Mouse (Mus musculus) forebrain, embryonic 12.5 days (tissue): Measurements from ENCODE around the gene Zfp526. TPM values are rescaled to one million over a fixed set of nuclear protein-coding genes. Genes with fewer than 3 reads are reported as not detected.

Source experiments
- ATAC-seq: fragments of 200-750 bp; cut with Nextera tagmentation; 2 replicates; pipeline ENCODE4 v1.8.0; 2017; ENCODE audit warnings: moderate TSS enrichment; ENCODE audit not compliant: low FRiP score
- H3K27ac ChIP-seq: fragments of 300-500 bp; sonication (generic); 2 replicates; pipeline ENCODE4 v1.5.1; 2016; ENCODE audit warnings: mild to moderate bottlenecking
- H3K27me3 ChIP-seq: fragments of 300-500 bp; sonication (generic); 2 replicates; pipeline ENCODE4 v1.6.1; 2016; ENCODE audit warnings: mild to moderate bottlenecking
- H3K36me3 ChIP-seq: fragments of 300-500 bp; sonication (generic); replicated peaks from 2 replicates; pipeline ENCODE4 v1.6.1; 2016; ENCODE audit warnings: mild to moderate bottlenecking
- H3K4me1 ChIP-seq: fragments of 300-500 bp; sonication (generic); 2 replicates; pipeline ENCODE4 v1.6.1; 2016
- H3K4me2 ChIP-seq: fragments of 300-500 bp; sonication (generic); 2 replicates; pipeline ENCODE4 v1.6.1; 2016; ENCODE audit warnings: mild to moderate bottlenecking, moderate library complexity
- H3K4me3 ChIP-seq: fragments of 300-500 bp; sonication (generic); replicated peaks from 2 replicates; pipeline ENCODE4 v1.5.1; 2016; ENCODE audit warnings: mild to moderate bottlenecking
- H3K9ac ChIP-seq: fragments of 300-500 bp; sonication (generic); 2 replicates; pipeline ENCODE4 v1.6.1; 2016; ENCODE audit warnings: mild to moderate bottlenecking
- H3K9me3 ChIP-seq: fragments of 300-500 bp; sonication (generic); 2 replicates; pipeline ENCODE4 v1.6.1; 2016
- WGBS: fragments of 180-500 bp; shearing (Covaris S2); methylation state at CpG from one replicate; pipeline ENCODE4 v1.1.7; 2016; 5-methylcytosine and 5-hydroxymethylcytosine counted together
- polyA plus RNA-seq: library from polyadenylated mRNA; unstranded; fragments of >200 nt; fragmentation: Nextera tagmentation; extraction: Ambion mirVana; gene quantifications from 2 replicates; pipeline ENCODE4 v1.2.1, GENCODE M21; 2016

Zfp526 gene
- polyA plus RNA-seq, 1 experiment from 2014 or later = 2.7 TPM

GRCm38 (mm10) chr7:25190806-25191205 is 30.4 kb upstream of the Zfp526 start:
- H3K9ac ChIP-seq = no peak overlapping the region
- no peak overlapping the region for H3K27ac ChIP-seq
- H3K4me3 ChIP-seq = no peak overlapping the region
- H3K27me3 ChIP-seq = no peaks in the 10 kb centered on the region
- H3K4me2 ChIP-seq = no peak overlapping the region
- 87% methylated on average over 11 of the region's 11 CpGs for WGBS
- ATAC-seq = no peak
- H3K4me1 ChIP-seq = peaks cover 5% of the 10 kb centered on the region; the same call in 1 of the 2 replicates
- no peaks in the 10 kb centered on the region for H3K9me3 ChIP-seq
- no peaks in the 10 kb centered on the region for H3K36me3 ChIP-seq

DNA sequence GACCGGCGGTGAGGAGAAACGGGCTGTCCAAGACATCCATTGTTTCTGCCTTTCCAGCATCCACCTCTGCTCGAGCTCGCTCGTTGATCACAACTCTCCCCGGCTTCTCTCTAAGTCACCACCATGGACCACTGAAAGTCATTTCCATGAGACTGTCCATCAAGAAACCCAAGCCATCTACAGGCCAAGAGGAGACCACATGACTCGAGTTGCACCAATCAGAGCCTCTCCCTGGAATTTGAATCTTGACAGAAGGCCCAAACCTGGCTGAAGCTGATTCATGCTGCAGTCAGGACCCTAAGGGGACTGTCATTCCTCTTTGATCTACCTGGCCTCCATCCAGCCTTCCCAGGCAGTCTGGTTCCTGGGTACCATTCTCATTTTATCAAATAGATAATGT is 29.1 kb upstream of the Zfp526 start:
- H3K4me2 ChIP-seq = no peak overlapping the region
- H3K4me1 ChIP-seq = peaks cover 5% of the 10 kb centered on the region; the same call in 1 of the 2 replicates
- no peak for ATAC-seq
- H3K4me3 ChIP-seq = no peak overlapping the region
- no peaks in the 10 kb centered on the region for H3K27me3 ChIP-seq
- no peak overlapping the region for H3K9ac ChIP-seq
- no peaks in the 10 kb centered on the region for H3K9me3 ChIP-seq
- 79% methylated on average over 8 of the region's 8 CpGs for WGBS
- no peaks in the 10 kb centered on the region for H3K36me3 ChIP-seq
- H3K27ac ChIP-seq = no peak overlapping the region

DNA sequence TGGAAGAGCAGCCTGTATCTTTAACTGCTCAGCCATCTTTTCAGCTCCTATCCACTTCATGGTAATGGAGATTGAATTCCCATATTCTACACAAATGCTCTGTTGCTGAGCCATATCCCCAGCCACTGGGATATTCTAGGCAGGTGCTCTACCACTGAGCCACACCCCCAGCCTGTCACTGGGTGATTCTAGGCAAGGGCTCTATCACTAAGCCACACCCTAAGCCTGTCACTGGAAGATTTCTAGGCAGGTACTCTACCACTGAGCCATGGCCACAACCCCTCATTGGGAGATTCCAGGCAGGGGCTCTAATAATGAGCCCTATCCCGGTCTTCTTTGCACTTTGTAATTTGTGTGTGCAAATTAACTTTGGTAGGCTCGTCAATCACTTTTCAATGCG is 26.1 kb upstream of the Zfp526 start:
- WGBS = 72% methylated on average over 3 of the region's 3 CpGs
- Histone ChIP-seq H3K4me2 (no peak overlapping the region), H3K36me3 (no peaks in the 10 kb centered on the region), H3K4me3 (no peak overlapping the region), H3K27me3 (no peaks in the 10 kb centered on the region), H3K27ac (no peak overlapping the region), H3K4me1 (no peaks in the 10 kb centered on the region), H3K9me3 (no peaks in the 10 kb centered on the region), H3K9ac (no peak overlapping the region)
- ATAC-seq = no peak

DNA sequence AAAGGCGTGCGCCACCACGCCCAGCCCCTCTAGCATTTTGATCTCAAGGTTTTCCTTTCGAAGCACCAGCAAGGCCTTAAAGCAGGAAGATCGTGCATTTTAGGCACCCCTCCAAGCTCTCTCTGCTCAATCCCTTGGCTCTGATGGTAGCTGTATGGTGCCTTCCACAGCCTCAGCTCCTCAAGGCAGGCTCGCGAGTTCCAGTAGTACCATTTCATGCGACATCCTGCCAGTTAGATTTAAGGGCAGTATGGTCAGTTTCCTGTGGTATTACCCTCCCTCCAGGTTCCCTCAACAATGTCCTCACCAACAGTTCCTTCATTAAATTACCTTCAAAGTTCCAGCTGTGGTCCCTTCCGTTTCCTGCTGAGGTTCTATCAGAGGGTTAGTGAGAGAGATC is 25.1 kb upstream of the Zfp526 start:
- no peak overlapping the region for H3K4me3 ChIP-seq
- no peak for ATAC-seq
- H3K27ac ChIP-seq = no peak overlapping the region
- H3K27me3 ChIP-seq = no peaks in the 10 kb centered on the region
- H3K4me2 ChIP-seq = no peak overlapping the region
- no peaks in the 10 kb centered on the region for H3K4me1 ChIP-seq
- H3K36me3 ChIP-seq = peaks cover 4% of the 10 kb centered on the region; the same call in 1 of the 2 replicates
- no peak overlapping the region for H3K9ac ChIP-seq
- 92% methylated on average over 9 of the region's 9 CpGs for WGBS
- no peaks in the 10 kb centered on the region for H3K9me3 ChIP-seq

DNA sequence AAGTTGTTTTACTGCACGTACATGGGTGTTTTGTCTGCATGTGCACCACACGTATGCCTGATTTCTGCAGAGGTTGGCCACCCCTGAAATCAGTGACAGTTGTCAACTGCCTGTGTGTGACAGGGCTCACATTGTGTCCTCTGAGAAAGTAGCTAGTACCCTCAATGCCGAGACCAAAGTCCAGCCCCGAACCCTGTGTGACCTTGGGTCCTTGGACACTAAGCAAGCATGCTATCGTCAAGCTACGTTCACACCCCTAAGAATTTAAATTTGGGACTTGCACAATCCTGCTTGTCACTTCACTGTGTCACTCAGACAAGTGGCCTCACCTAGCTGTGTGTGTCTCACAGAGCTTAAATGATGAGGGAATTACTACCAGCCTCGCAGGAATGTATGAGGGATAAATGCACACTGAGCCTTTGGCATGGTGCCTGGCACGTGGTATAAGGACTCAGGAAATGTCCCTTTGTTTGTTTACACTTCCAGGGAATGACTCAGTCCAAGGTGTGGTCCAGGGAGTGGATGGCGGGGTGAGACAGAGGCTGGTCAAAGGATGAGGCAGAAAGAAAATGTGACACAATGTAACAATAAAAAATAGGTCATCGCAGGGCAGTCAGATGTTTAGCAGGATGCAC is 23.7 kb upstream of the Zfp526 start:
- WGBS = 77% methylated on average over 10 of the region's 10 CpGs
- H3K27ac ChIP-seq = no peak overlapping the region

DNA sequence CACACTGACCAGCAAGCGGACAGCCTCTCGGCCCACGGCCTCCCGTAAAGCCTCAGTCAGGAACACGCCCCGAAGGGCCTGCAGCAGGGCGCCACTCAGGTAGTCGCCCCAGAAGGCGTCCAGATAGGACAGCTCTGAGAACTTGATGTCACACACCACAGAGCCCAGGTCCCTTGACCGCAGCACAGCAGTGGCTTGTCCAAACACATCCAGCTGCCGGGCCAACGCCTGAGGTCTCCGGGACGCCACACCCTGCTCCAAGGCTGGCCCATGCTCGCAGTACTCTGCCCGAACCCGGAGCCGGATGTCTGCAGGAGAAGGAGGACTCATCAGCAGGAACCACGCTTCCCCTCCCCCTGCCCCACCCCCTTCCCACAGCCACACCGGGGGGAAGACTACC is 17.6 kb upstream of the Zfp526 start:
- H3K4me2 ChIP-seq = no peak overlapping the region
- no peaks in the 10 kb centered on the region for H3K9me3 ChIP-seq
- H3K27me3 ChIP-seq = no peaks in the 10 kb centered on the region
- no peak overlapping the region for H3K27ac ChIP-seq
- no peak for ATAC-seq
- H3K4me1 ChIP-seq = no peaks in the 10 kb centered on the region
- no peak overlapping the region for H3K4me3 ChIP-seq
- WGBS = 91% methylated on average over 20 of the region's 20 CpGs
- H3K36me3 ChIP-seq = peaks cover 29% of the 10 kb centered on the region
- no peak overlapping the region for H3K9ac ChIP-seq

More for the DNA sequence above, 23.7 kb upstream of the Zfp526 start:
- H3K4me2 ChIP-seq = no peak overlapping the region
- H3K4me1 ChIP-seq = no peaks in the 10 kb centered on the region
- no peak for ATAC-seq
- no peaks in the 10 kb centered on the region for H3K9me3 ChIP-seq
- H3K9ac ChIP-seq = no peak overlapping the region
- H3K27me3 ChIP-seq = no peaks in the 10 kb centered on the region
- peaks cover 16% of the 10 kb centered on the region for H3K36me3 ChIP-seq
- no peak overlapping the region for H3K4me3 ChIP-seq

DNA sequence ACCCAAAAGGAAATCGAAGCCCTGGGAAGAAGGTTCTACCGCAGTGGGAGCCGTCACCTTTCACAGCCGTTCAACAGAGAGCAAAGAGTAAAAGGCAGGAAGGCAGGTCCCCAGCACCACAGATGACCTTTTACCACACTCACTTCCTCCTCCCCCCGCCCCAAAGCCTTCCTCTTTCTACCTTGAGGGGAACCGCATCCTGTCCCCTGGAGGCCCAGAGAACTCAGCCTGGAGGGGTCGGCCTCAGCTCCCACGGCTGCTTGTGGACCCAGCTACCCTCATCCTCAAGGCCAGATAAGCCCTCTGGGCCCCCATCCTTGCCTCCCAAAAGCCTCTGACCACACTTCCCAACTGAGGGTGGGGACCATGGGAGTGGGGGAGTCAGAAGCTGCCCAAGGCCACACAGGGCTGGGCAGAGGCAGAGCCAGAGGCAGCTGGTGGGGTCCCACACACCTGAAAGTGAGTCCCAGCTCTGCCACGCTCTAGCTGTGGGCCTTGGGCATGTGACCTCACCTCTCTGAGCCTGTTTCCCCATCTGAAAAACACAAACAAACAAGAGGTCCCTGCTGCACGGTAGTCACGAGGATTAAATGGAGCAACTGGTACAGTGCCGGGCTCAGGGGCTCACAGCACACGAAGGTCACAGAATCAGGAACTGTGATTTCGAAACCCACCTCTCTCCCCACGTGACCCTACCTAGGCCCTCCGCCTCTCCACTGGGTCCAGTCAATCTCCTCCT is 15.7 kb upstream of the Zfp526 start:
- Histone ChIP-seq H3K9ac (no peak overlapping the region), H3K27me3 (no peaks in the 10 kb centered on the region), H3K27ac (no peak overlapping the region), H3K9me3 (no peaks in the 10 kb centered on the region), H3K4me2 (no peak overlapping the region), H3K36me3 (peaks cover 44% of the 10 kb centered on the region), H3K4me1 (no peaks in the 10 kb centered on the region), H3K4me3 (no peak overlapping the region)
- no peak for ATAC-seq
- 91% methylated on average over 16 of the region's 16 CpGs for WGBS

- no peak overlapping the region for H3K4me2 ChIP-seq
- 90% methylated on average over 16 of the region's 16 CpGs for WGBS
- no peak overlapping the region for H3K4me3 ChIP-seq
- H3K36me3 ChIP-seq = peaks cover 45% of the 10 kb centered on the region
- H3K9ac ChIP-seq = no peak overlapping the region
- ATAC-seq = no peak
- no peaks in the 10 kb centered on the region for H3K4me1 ChIP-seq
- H3K27ac ChIP-seq = no peak overlapping the region
- H3K9me3 ChIP-seq = no peaks in the 10 kb centered on the region
- no peaks in the 10 kb centered on the region for H3K27me3 ChIP-seq
Measured at GRCm38 (mm10) chr7:25206094-25206830, 15.0 kb upstream of the Zfp526 start.

DNA sequence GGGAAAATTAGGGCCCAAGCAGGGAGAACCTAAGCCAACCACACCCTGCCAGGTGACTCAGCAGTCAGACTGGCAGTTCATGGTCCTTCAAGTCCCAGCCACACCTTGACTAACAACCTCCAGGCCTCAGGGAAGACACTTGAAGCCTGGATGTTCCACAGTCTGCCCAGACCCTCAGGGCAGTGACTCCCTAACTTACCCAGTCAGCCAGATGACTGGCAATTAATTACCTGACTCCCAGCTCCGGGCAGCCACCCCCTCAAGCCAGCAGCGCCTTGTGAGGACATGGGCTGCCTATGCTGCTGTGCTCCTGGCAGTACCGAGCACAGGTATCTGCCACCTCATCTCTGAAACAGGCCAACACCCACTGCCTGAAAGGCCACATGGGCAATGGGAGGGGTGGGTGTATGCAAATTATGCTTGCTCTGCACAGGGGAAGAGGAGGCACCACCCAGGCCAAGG is 12.0 kb upstream of the Zfp526 start:
- Histone ChIP-seq H3K27me3 (no peaks in the 10 kb centered on the region), H3K9ac (no peak overlapping the region), H3K9me3 (no peaks in the 10 kb centered on the region), H3K27ac (no peak overlapping the region), H3K4me1 (no peaks in the 10 kb centered on the region), H3K4me2 (no peak overlapping the region), H3K4me3 (no peak overlapping the region), H3K36me3 (peaks cover 25% of the 10 kb centered on the region)
- no peak for ATAC-seq
- WGBS = 80% methylated on average over 3 of the region's 3 CpGs

DNA sequence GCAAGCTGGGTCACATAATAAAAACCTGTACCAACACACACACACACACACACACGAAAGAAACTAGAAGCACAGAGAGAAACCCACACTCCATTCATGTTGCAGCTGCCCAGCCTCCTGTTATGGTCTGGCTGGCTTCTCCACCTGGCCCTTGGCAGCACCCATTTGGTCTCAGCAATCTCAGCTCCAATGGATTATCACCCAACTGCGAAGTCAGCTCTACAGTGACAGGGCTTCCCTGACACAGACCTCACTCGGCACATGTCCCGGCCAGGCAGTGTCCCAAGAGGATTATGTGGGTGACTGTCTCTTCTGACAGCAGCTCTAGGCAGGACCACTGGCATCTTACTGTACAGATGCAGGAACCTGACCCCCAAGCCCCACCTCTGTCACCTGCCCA is 10.7 kb upstream of the Zfp526 start:
- Histone ChIP-seq H3K4me2 (no peak overlapping the region), H3K9ac (no peak overlapping the region), H3K27ac (no peak overlapping the region), H3K4me1 (no peaks in the 10 kb centered on the region), H3K36me3 (peaks cover 29% of the 10 kb centered on the region), H3K27me3 (no peaks in the 10 kb centered on the region), H3K9me3 (no peaks in the 10 kb centered on the region), H3K4me3 (no peak overlapping the region)
- WGBS = 91% methylated on average over 4 of the region's 4 CpGs
- ATAC-seq = no peak

GRCm38 (mm10) chr7:25213099-25213498 is 8.1 kb upstream of the Zfp526 start:
- ATAC-seq = no peak
- Histone ChIP-seq H3K9me3 (no peaks in the 10 kb centered on the region), H3K36me3 (peaks cover 29% of the 10 kb centered on the region), H3K9ac (no peak overlapping the region), H3K4me3 (no peak overlapping the region), H3K27ac (no peak overlapping the region), H3K4me2 (no peak overlapping the region), H3K27me3 (no peaks in the 10 kb centered on the region), H3K4me1 (peaks cover 3% of the 10 kb centered on the region)
- 86% methylated on average over 3 of the region's 3 CpGs for WGBS

- WGBS = 93% methylated on average over 2 of the region's 2 CpGs
- Histone ChIP-seq H3K27me3 (no peaks in the 10 kb centered on the region), H3K4me1 (peaks cover 13% of the 10 kb centered on the region), H3K4me3 (no peak overlapping the region), H3K9me3 (no peaks in the 10 kb centered on the region), H3K36me3 (peaks cover 27% of the 10 kb centered on the region), H3K27ac (no peak overlapping the region), H3K4me2 (no peak overlapping the region), H3K9ac (no peak overlapping the region)
- ATAC-seq = no peak
Measured at GRCm38 (mm10) chr7:25214172-25214571, 7.1 kb upstream of the Zfp526 start.
